Mouse (Mus musculus): ENCODE results near the gene Klhl10.

DNA sequence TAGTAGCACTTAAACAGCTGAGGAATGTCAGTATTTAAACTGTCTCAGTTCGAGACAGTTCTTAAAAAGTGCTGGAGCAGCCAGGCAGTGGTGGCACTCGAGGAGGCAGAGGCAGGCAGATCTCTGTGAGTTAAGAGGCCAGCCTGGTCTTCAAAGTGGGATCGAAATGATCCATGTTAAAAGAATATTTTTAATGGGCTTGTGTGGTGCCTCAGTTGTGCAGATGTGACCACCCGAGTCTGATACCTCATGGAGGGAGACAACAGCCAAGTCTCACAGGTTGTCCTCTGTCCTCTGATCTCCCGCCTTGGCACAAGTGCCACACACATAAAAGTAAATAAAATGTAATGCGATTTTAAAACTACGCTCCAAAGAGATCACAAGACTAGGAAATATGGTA lies 43.2 kb upstream of the Klhl10 start:
- TF ChIP-seq CTCF (IDR thresholded peaks at IDR 0.05; ENCODE audit: low read depth) (no peak), EP300 (IDR thresholded peaks at IDR 0.05; ENCODE audit: low read depth) (no peak)

Data from heart, postnatal 0 days (tissue).